Mouse (Mus musculus) stomach, embryonic 16.5 days (tissue): Measurements from ENCODE around the gene Vps37c. TPM values are rescaled to one million over a fixed set of nuclear protein-coding genes. Genes with fewer than 3 reads are reported as not detected.

ENCODE experiments used
- ATAC-seq: fragments of 200-750 bp; cut with Nextera tagmentation; 2 replicates; pipeline ENCODE4 v1.8.0; 2017; ENCODE audit warnings: moderate number of reproducible peaks, moderate TSS enrichment; ENCODE audit not compliant: insufficient read depth, low FRiP score
- H3K27ac ChIP-seq: fragments of 300-500 bp; sonication (generic); 2 replicates; pipeline ENCODE4 v1.5.1; 2014; ENCODE audit warnings: low read length
- H3K27me3 ChIP-seq: fragments of 300-500 bp; sonication (generic); 2 replicates; pipeline ENCODE4 v1.6.1; 2014; ENCODE audit warnings: low read length, control low read depth, mixed read lengths; ENCODE audit not compliant: control insufficient read depth, insufficient read depth
- H3K36me3 ChIP-seq: fragments of 300-500 bp; sonication (generic); 2 replicates; pipeline ENCODE4 v1.6.1; 2014; ENCODE audit warnings: low read length; ENCODE audit not compliant: control insufficient read depth, insufficient read depth
- H3K4me1 ChIP-seq: fragments of 300-500 bp; sonication (generic); 2 replicates; pipeline ENCODE4 v1.6.1; 2014; ENCODE audit warnings: low read length, control low read depth, mixed read lengths; ENCODE audit not compliant: control insufficient read depth, insufficient read depth
- H3K4me2 ChIP-seq: fragments of 300-500 bp; sonication (generic); 2 replicates; pipeline ENCODE4 v1.6.1; 2014; ENCODE audit warnings: low read depth, low read length, mixed read lengths
- H3K4me3 ChIP-seq: fragments of 300-500 bp; sonication (generic); replicated peaks from 2 replicates; pipeline ENCODE4 v1.5.1; 2014; ENCODE audit warnings: mild to moderate bottlenecking, low read length
- H3K9ac ChIP-seq: fragments of 300-500 bp; sonication (generic); 2 replicates; pipeline ENCODE4 v1.6.1; 2014; ENCODE audit warnings: low read length
- H3K9me3 ChIP-seq: fragments of 300-500 bp; sonication (generic); replicated peaks from 2 replicates; pipeline ENCODE4 v1.6.1; 2016; ENCODE audit warnings: low read length, control low read depth; ENCODE audit not compliant: control insufficient read depth
- WGBS: fragments of 180-500 bp; shearing (Covaris S2); extraction: QIAGEN DNeasy Blood & Tissue Kit; methylation state at CpG from one replicate; pipeline ENCODE4 v1.1.7; 2014; 5-methylcytosine and 5-hydroxymethylcytosine counted together
- polyA plus RNA-seq: library from polyadenylated mRNA; unstranded; fragments of >200 nt; fragmentation: Nextera tagmentation; extraction: Ambion mirVana; gene quantifications from 2 replicates; pipeline ENCODE4 v1.2.1, GENCODE M21; 2015

The Vps37c gene
- polyA plus RNA-seq, 1 experiment from 2014 or later, result 48.7 TPM

GRCm38 (mm10) chr19:10707881-10708280 lies 19.3 kb downstream of the Vps37c start:
- WGBS, result 92% methylated on average over 1 of the region's 1 CpGs
- H3K9me3 ChIP-seq, result no peaks in the 10 kb centered on the region
- H3K27ac ChIP-seq, result no peak overlapping the region
- H3K4me3 ChIP-seq, result no peak overlapping the region
- peaks cover 18% of the 10 kb centered on the region for H3K4me1 ChIP-seq
- no peak for ATAC-seq
- H3K36me3 ChIP-seq, result peaks cover 21% of the 10 kb centered on the region
- H3K27me3 ChIP-seq, result no peaks in the 10 kb centered on the region
- H3K4me2 ChIP-seq, result no peak overlapping the region
- no peak overlapping the region for H3K9ac ChIP-seq

GRCm38 (mm10) chr19:10708900-10709299 lies 20.4 kb downstream of the Vps37c start:
- 79% methylated on average over 6 of the region's 6 CpGs for WGBS
- no peak for ATAC-seq
- Histone ChIP-seq H3K4me1 (peaks cover 14% of the 10 kb centered on the region), H3K4me3 (no peak overlapping the region), H3K4me2 (no peak overlapping the region), H3K27me3 (no peaks in the 10 kb centered on the region), H3K36me3 (peaks cover 28% of the 10 kb centered on the region), H3K9me3 (no peaks in the 10 kb centered on the region), H3K27ac (peak overlapping the region; percentile 24; the same call in 1 of the 2 replicates), H3K9ac (no peak overlapping the region)

DNA sequence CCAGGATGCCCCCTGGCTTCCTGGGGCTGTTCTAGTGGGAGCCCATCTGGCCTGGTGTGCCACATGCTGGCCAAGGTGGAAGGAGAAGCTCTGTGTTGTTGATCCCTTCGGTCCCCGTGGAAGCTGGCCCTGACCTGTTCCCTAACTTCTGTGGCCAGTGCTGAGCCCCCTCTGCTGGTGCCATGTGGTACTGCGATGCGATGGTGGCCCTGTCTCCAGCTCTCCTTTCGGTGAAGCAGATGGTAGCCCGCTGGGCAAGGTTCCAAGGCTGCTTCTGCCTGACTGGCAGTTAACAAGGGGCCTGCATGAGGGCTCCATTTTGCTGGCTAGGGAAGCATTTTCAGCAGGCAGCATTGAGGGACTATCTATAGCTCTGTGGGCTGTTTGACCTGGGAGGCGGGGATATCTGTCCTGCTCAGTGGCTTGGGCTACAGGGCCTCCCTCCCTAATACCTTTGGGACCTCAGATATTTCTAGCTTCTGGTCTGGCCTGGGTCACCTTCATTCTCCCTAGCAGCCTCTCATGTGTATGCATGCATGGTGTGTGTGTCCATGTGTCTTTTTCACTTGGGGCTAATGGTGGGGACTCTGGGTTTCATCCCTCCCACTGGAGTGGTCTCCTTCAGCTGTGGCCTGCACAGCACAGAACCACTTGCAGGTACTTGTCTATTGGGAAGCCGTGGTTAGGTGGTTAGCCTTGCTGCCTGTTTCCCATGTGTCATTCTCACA lies 21.0 kb downstream of the Vps37c start:
- no peaks in the 10 kb centered on the region for H3K27me3 ChIP-seq
- H3K4me3 ChIP-seq, result no peak overlapping the region
- peaks cover 30% of the 10 kb centered on the region for H3K36me3 ChIP-seq
- WGBS, result 19% methylated on average over 8 of the region's 8 CpGs
- H3K9ac ChIP-seq, result no peak overlapping the region
- peaks cover 10% of the 10 kb centered on the region for H3K4me1 ChIP-seq
- H3K4me2 ChIP-seq, result no peak overlapping the region
- peak overlapping the region; percentile 26 for H3K27ac ChIP-seq
- ATAC-seq, result peak; percentile 68
- no peaks in the 10 kb centered on the region for H3K9me3 ChIP-seq

GRCm38 (mm10) chr19:10710088-10710511 lies 21.6 kb downstream of the Vps37c start:
- Histone ChIP-seq H3K27me3 (no peaks in the 10 kb centered on the region), H3K4me2 (no peak overlapping the region), H3K36me3 (peaks cover 30% of the 10 kb centered on the region), H3K9me3 (no peaks in the 10 kb centered on the region), H3K4me1 (peaks cover 10% of the 10 kb centered on the region), H3K27ac (peak overlapping the region; percentile 26), H3K9ac (no peak overlapping the region), H3K4me3 (no peak overlapping the region)
- ATAC-seq, result peak; percentile 41
- WGBS, result 77% methylated on average over 9 of the region's 9 CpGs

- H3K9ac ChIP-seq, result no peak overlapping the region
- no peak overlapping the region for H3K4me2 ChIP-seq
- WGBS, result 88% methylated on average over 4 of the region's 4 CpGs
- H3K4me1 ChIP-seq, result peaks cover 10% of the 10 kb centered on the region
- no peaks in the 10 kb centered on the region for H3K27me3 ChIP-seq
- no peak overlapping the region for H3K4me3 ChIP-seq
- no peak for ATAC-seq
- peaks cover 30% of the 10 kb centered on the region for H3K36me3 ChIP-seq
- H3K27ac ChIP-seq, result no peak overlapping the region
- H3K9me3 ChIP-seq, result no peaks in the 10 kb centered on the region
These were observed 22.2 kb downstream of the Vps37c start for GRCm38 (mm10) chr19:10710751-10711150.

DNA sequence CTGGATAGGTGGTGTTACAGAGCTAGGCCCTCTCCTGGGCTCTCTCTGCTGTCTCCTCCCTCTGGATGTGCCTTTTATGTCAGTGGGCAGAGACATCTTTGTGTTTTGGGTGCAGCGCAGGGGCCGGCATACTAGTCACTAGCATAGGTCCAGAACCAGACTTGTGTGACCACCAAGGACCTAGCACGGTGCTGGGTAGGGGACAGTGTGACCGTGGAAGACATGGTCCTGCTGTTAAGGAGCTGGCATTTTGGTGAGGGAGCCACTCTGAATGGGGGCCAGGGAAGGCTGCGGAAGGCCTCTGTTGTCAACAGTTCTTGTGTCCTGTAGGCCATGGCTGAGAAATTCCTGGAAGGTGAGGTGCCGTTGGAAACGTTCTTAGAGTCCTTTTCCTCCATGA lies 23.7 kb downstream of the Vps37c start:
- Histone ChIP-seq H3K9ac (no peak overlapping the region), H3K9me3 (no peaks in the 10 kb centered on the region), H3K4me2 (no peak overlapping the region), H3K36me3 (peaks cover 30% of the 10 kb centered on the region), H3K4me1 (peaks cover 10% of the 10 kb centered on the region), H3K27me3 (no peaks in the 10 kb centered on the region), H3K4me3 (no peak overlapping the region), H3K27ac (no peak overlapping the region)
- WGBS, result 89% methylated on average over 7 of the region's 7 CpGs
- no peak for ATAC-seq

GRCm38 (mm10) chr19:10712646-10713045 lies 24.1 kb downstream of the Vps37c start:
- H3K9ac ChIP-seq, result no peak overlapping the region
- no peaks in the 10 kb centered on the region for H3K9me3 ChIP-seq
- H3K36me3 ChIP-seq, result peaks cover 30% of the 10 kb centered on the region
- no peak overlapping the region for H3K4me2 ChIP-seq
- H3K4me3 ChIP-seq, result no peak overlapping the region
- WGBS, result 96% methylated on average over 12 of the region's 12 CpGs
- H3K4me1 ChIP-seq, result peaks cover 10% of the 10 kb centered on the region
- no peak for ATAC-seq
- H3K27ac ChIP-seq, result no peak overlapping the region
- no peaks in the 10 kb centered on the region for H3K27me3 ChIP-seq

DNA sequence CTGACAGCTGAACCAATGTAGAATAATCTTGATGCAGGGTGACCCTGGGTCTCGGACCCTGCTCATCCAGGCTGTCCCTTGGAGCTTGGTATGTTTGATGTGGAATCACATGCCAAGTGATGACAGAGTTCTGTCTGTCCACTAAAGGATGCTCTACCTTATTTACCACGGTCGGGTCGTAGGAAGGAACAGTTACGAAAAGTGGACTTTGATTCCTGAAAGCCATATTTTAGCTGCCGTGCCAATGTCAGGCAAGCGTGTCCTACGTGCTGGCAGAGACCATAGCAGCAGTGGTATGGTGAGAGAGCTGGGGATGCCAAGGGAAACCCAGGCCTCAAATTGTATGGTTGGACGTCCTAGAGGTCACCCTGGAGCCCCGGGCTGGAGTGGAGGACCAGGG lies 25.0 kb downstream of the Vps37c start:
- Histone ChIP-seq H3K27ac (no peak overlapping the region), H3K36me3 (peaks cover 30% of the 10 kb centered on the region), H3K27me3 (no peaks in the 10 kb centered on the region), H3K4me1 (peaks cover 10% of the 10 kb centered on the region), H3K4me2 (no peak overlapping the region), H3K9ac (no peak overlapping the region), H3K9me3 (no peaks in the 10 kb centered on the region), H3K4me3 (no peak overlapping the region)
- no peak for ATAC-seq
- WGBS, result 91% methylated on average over 10 of the region's 10 CpGs

DNA sequence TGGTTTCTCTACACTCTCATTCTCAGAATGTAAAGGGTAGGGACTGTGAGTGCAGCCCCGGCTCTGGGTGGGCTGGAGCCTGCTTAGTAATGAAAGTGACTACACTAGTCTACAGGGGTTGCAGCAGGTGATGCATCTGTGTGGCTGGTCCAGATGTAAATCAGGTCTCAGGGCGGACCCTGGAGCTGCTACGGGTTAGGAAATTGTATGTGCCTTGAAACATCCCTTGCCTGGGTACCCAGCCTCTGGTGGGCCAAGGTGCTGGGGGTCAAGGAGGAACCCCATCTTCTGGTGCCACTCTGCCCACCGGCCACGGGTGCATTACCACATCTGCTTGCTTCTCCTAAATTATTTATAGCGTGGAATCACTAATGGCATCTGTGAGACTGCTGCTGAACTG lies 25.6 kb downstream of the Vps37c start:
- Histone ChIP-seq H3K9me3 (no peaks in the 10 kb centered on the region), H3K4me2 (no peak overlapping the region), H3K27ac (no peak overlapping the region), H3K4me3 (no peak overlapping the region), H3K27me3 (no peaks in the 10 kb centered on the region), H3K4me1 (peaks cover 7% of the 10 kb centered on the region), H3K9ac (no peak overlapping the region), H3K36me3 (peaks cover 30% of the 10 kb centered on the region)
- no peak for ATAC-seq
- WGBS, result 81% methylated on average over 6 of the region's 6 CpGs
